Mouse (Mus musculus): ENCODE results near the gene 4930539E08Rik. TPM values are rescaled to one million over a fixed set of nuclear protein-coding genes. Genes with fewer than 3 reads are reported as not detected.

4930539E08Rik gene
- total RNA-seq, 2 experiments from 2014 or later: not detected

DNA sequence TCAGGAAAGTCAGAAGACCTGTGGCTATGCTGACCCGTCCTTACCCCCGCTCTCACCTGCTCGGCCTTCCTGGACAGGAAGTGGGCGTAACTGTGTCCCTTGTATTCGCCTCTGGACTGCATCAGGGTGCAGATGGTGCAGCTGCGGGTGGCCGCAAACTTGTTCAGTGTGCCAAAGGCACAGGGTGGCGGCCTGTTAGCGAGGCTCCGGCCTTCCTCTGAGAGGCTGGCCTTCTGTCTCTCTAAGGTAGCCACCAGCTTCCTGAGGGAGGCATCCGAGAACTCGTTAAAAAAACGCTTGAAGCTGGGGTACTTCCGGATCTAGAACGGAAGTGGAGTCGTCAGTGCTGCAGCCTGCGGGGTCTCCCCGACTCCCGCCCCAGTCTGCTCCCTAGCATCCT lies 15.7 kb downstream of the 4930539E08Rik start:
- no peak for ATAC-seq (replicated peaks; ENCODE audit: low FRiP score, poor library complexity, severe bottlenecking)

DNA sequence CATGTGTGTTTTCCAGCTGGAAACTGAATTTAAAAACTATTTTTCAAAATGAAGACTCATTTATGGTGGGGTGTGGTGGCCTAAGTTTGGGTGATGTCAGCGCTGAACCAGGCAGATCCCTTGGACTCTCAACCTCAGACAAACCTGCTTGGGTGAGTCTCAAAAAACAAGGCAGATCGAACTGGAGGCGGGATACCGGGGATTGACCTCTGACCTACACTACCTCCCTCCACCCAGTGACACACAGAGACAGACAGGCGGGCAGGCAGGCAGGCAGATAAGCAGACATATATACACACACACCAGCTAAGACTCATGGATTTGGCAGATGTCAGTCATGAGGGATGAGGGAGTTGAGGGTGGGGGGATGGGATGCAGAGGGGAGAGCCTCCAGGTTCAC lies 16.9 kb downstream of the 4930539E08Rik start:
- no peak for ATAC-seq (replicated peaks; ENCODE audit: low FRiP score, poor library complexity, severe bottlenecking)

GRCm38 (mm10) chr17:28897817-28898216 lies 17.3 kb downstream of the 4930539E08Rik start:
- ATAC-seq (replicated peaks; ENCODE audit: low FRiP score, poor library complexity, severe bottlenecking): no peak

- no peak for ATAC-seq (replicated peaks; ENCODE audit: low FRiP score, poor library complexity, severe bottlenecking)
Observed at GRCm38 (mm10) chr17:28896095-28896780, 18.9 kb downstream of the 4930539E08Rik start.

DNA sequence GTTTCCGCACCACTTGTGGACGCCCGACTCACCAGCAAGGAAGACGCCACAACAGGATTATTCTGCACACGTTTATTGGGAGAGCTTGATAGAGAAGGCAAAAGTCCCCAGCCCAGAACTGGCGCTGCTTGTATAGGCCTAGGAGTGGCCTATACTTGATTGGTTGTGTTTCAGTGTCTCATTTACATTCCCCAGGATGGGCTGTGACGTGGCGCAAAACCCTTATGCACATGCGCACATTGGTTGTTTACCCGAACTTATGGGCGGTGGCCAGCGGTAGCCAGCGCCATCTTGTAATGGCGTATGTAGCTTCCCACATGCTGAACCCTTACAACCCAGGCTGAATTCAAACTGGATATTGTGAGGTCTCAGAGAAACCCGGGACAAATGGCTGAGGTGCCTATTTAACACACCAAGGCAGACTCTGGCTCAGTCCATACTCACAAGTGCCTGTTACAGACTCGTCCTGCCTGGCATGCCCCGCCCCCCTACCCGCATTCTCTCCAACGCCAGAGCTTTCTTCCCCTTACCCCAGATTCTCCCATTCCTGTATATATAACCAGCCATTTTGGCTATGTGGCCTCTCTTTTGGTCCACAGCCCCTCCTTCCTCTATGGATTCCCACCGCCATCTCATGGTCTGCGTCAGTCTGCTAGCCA lies 19.8 kb downstream of the 4930539E08Rik start:
- no peak for ATAC-seq (replicated peaks; ENCODE audit: low FRiP score, poor library complexity, severe bottlenecking)

GRCm38 (mm10) chr17:28894050-28894767 lies 20.9 kb downstream of the 4930539E08Rik start:
- no peak for ATAC-seq (replicated peaks; ENCODE audit: low FRiP score, poor library complexity, severe bottlenecking)

DNA sequence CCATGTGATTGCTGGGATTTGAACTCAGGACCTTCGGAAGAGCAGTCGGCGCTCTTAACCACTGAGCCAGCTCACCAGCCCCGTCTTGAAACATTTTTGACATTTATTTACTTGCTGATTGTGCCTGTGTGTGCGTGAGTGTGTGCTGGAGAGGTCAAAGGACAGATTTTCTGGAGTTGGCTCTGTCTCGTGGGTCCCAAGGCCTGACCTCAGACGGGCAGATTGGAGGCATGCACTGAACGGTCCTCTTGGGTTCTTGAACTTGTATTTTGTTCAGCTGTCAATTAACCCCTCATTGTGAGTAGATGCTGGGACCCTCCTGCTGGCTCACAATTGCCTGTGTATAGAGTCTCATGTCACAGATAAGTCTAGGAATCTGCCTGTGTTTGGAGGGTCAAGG lies 28.9 kb downstream of the 4930539E08Rik start:
- ATAC-seq (replicated peaks; ENCODE audit: low FRiP score, poor library complexity, severe bottlenecking): no peak

DNA sequence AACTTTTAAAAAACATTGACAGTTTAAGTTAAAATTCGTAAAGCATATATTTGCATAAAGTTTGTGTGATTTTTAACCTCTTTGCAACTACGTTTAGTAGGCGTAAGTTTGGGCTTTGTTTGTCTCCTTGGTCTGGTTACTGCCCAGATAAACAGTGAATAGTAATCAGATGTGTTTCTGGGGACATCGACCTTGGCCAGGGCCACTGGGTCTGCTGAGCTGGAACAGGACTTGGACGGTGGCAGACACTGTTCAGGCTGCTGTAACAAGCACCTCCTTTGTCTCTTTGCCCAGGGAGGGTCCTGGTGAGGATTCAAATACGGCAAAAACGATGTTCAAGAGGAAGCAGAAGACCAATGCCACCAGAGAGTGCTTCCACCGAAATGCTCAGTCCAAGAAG lies 29.9 kb downstream of the 4930539E08Rik start:
- ATAC-seq (replicated peaks; ENCODE audit: low FRiP score, poor library complexity, severe bottlenecking): no peak

- ATAC-seq (replicated peaks; ENCODE audit: low FRiP score, poor library complexity, severe bottlenecking): no peak
Observed at GRCm38 (mm10) chr17:28883941-28884516, 31.1 kb downstream of the 4930539E08Rik start.

DNA sequence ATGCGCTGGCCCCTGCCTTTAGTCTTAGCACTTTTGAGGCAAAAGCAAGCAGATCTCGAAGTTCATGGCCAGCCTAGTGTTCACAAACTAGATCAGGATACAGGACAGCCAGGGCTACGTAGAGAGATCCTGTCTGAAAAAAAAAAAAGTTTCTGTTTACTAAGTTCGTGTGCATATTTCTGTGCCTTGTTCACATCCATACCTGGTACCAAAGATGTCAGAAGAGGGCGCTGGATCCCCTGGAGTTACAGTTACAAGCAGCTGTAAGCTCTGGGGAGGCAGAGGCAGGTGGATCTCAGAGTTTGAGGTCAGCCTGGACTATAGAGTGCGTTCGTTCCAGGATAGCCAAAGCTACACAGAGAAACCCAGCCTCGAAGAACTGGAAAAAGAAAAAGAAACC lies 32.3 kb downstream of the 4930539E08Rik start:
- ATAC-seq (replicated peaks; ENCODE audit: low FRiP score, poor library complexity, severe bottlenecking): no peak

DNA sequence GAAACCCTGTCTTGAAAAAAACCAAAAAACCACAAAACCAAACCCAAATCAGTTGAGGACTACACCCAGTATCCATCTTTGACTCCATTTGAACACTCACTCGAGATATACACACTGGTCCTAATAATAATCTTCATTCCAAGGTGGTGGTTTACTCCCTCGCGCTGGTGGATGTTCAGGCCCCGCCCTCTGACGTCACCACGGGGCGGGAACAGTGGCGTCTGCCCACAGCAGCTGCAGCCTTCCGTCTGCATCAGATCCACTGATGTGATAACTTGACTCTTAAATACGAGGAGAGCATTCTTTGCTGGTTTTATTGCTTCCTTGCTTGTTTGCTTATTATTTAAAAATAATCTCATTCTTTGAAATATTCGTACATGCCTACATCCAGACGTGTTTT lies 32.8 kb downstream of the 4930539E08Rik start:
- peak; percentile 79 for ATAC-seq (replicated peaks; ENCODE audit: low FRiP score, poor library complexity, severe bottlenecking)

DNA sequence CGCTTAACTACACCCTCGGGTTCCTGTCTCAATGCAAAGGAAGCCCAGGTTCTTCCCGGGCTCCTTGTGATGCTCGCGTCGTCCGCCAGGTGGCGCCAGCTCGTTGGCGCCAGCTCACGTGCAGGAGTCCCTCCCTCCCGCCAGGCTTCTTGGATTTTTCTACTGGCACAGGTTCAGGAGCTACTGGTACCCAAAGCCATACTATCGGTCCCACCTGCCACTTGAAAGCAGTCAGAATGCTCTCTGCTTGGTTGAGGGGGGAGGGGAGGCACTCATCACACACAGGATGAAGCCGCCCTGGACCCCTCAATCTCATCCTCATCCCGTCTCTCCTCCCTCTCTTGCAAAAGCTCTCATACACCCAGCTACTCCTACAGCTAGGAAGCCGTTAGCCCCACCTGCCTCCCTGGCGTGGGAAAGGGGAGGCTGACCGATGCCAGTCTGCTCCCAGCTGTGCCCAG lies 35.2 kb downstream of the 4930539E08Rik start:
- ATAC-seq (replicated peaks; ENCODE audit: low FRiP score, poor library complexity, severe bottlenecking): peak; percentile 72

DNA sequence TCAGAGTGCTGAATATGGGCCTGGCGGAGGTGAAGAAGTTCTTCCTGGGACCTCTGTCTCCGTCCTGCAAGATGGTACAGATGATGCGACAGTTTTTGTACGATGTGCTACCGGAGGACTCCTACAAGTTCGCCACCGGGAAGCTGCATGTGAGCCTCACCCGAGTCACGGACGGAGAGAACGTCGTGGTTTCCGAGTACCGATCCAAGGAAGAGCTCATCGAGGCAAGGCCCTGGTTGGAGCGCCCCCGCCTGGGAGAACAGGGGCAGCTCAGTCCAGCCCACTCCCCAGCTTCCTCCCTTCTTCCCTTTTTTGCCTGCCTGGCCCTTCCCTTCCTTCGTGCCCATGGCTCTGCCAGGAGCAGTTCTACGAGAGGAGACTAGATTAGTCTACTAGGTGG lies 38.3 kb downstream of the 4930539E08Rik start:
- no peak for ATAC-seq (replicated peaks; ENCODE audit: low FRiP score, poor library complexity, severe bottlenecking)

GRCm38 (mm10) chr17:28876331-28876730 lies 38.8 kb downstream of the 4930539E08Rik start:
- no peak for ATAC-seq (replicated peaks; ENCODE audit: low FRiP score, poor library complexity, severe bottlenecking)

- no peak for ATAC-seq (replicated peaks; ENCODE audit: low FRiP score, poor library complexity, severe bottlenecking)
Observed at GRCm38 (mm10) chr17:28875316-28875715, 39.8 kb downstream of the 4930539E08Rik start.

GRCm38 (mm10) chr17:28874825-28875224 lies 40.3 kb downstream of the 4930539E08Rik start:
- ATAC-seq (replicated peaks; ENCODE audit: low FRiP score, poor library complexity, severe bottlenecking): no peak

- ATAC-seq (replicated peaks; ENCODE audit: low FRiP score, poor library complexity, severe bottlenecking): no peak
Observed at GRCm38 (mm10) chr17:28874216-28874615, 40.9 kb downstream of the 4930539E08Rik start.

DNA sequence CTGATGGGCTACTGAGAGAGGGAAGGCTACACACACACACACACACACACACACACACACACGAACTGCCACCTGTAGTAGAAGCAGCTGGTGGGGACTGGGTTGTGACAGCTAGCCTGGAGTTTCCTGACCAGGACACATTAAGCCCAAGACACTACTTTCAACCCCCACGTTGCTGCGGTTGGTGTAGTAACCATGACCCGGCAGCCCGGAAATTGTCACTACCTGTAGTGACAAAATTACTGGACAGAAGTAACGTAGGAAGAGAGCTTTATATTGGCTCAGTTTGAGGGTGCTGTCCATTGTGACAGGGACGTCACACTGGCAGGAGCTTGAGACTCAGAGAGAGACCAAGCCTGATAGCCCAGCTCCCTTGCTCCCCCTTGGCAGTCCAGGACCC lies 42.8 kb downstream of the 4930539E08Rik start:
- ATAC-seq (replicated peaks; ENCODE audit: low FRiP score, poor library complexity, severe bottlenecking): no peak

GRCm38 (mm10) chr17:28871831-28872230 lies 43.3 kb downstream of the 4930539E08Rik start:
- no peak for ATAC-seq (replicated peaks; ENCODE audit: low FRiP score, poor library complexity, severe bottlenecking)

- no peak for ATAC-seq (replicated peaks; ENCODE audit: low FRiP score, poor library complexity, severe bottlenecking)
Observed at GRCm38 (mm10) chr17:28870435-28870834, 44.7 kb downstream of the 4930539E08Rik start.

All from erythroid progenitor cell, adult 5-6 weeks (primary cell).